Mouse (Mus musculus): ENCODE data around the gene Adra1b.

The Adra1b gene

GRCm38 (mm10) chr11:43728737-43729301, 172.2 kb downstream of the Adra1b start:
- no peak for DNase-seq (ENCODE audit: low spot score in 2 of 2)

GRCm38 (mm10) chr11:43727796-43728195, 173.2 kb downstream of the Adra1b start:
- DNase-seq (ENCODE audit: low spot score in 2 of 2) = no peak

Measured in right cerebral cortex, adult 2 months (tissue).